Mouse (Mus musculus): Measurements from ENCODE around the gene Tor3a.

Tor3a gene

GRCm38 (mm10) chr1:156620292-156620909 is 53.8 kb downstream of the Tor3a start:
- POLR2A ChIA-PET = interaction anchor here in 2 of 4 experiments (0.6 to 2.8 kb wide), 8 partner anchors 11 to 1825 kb away, joined by 3 to 12 read pairs (median 4); no protein-coding TSS in a partner anchor
- CTCF ChIA-PET = interaction anchor here in 3 of 4 experiments (0.6 to 2.3 kb wide), 3 partner anchors 10 to 39 kb away, joined by 3 to 10 read pairs (median 3); no protein-coding TSS in a partner anchor

- CTCF ChIA-PET = interaction anchor here in 2 of 4 experiments (0.7 to 1.3 kb wide), 2 partner anchors 13 to 37 kb away, joined by 5 read pairs; no protein-coding TSS in a partner anchor
Observed at GRCm38 (mm10) chr1:156617811-156618210, 56.3 kb downstream of the Tor3a start.

GRCm38 (mm10) chr1:156616989-156617598 is 57.1 kb downstream of the Tor3a start:
- ChIA-PET POLR2A (interaction anchor here in 2 of 4 experiments (1.0 to 2.8 kb wide), 9 partner anchors 11 to 50 kb away, joined by 3 to 8 read pairs (median 4); no protein-coding TSS in a partner anchor), CTCF (interaction anchor here in 1 of 4 experiments (1.3 kb wide), 1 partner anchor 14 kb away, joined by 5 read pairs; no protein-coding TSS in a partner anchor)

More at GRCm38 (mm10) chr1:156617811-156618210, 56.3 kb downstream of the Tor3a start:
- POLR2A ChIA-PET = interaction anchor here in 2 of 4 experiments (1.0 to 2.8 kb wide), 8 partner anchors 11 to 49 kb away, joined by 3 to 8 read pairs (median 4); no protein-coding TSS in a partner anchor

GRCm38 (mm10) chr1:156615381-156616133 is 58.6 kb downstream of the Tor3a start:
- ChIA-PET CTCF (interaction anchor here in 2 of 4 experiments (0.6 to 1.8 kb wide), 5 partner anchors 11 to 61 kb away, joined by 3 to 16 read pairs (median 4); no protein-coding TSS in a partner anchor), POLR2A (interaction anchor here (0.6 to 2.8 kb wide), 11 partner anchors 10 to 142 kb away, joined by 3 to 8 read pairs (median 3); partner anchors contain the start of gene Abl2 (in 2 of the 4))

- CTCF ChIA-PET = interaction anchor here in 3 of 4 experiments (0.6 to 1.8 kb wide), 8 partner anchors 10 to 62 kb away, joined by 3 to 16 read pairs (median 4); no protein-coding TSS in a partner anchor
- POLR2A ChIA-PET = interaction anchor here in 3 of 4 experiments (0.9 to 2.5 kb wide), 9 partner anchors 10 to 62 kb away, joined by 3 to 5 read pairs (median 4); partner anchors contain the start of gene Abl2 (in 2 of the 3)
Observed at GRCm38 (mm10) chr1:156614710-156615109, 59.4 kb downstream of the Tor3a start.

GRCm38 (mm10) chr1:156613855-156614530 is 60.2 kb downstream of the Tor3a start:
- ChIA-PET POLR2A (interaction anchor here (0.7 to 2.5 kb wide), 15 partner anchors 9 to 62 kb away, joined by 3 to 10 read pairs (median 3); partner anchors contain the start of gene Abl2 (in 2 of the 4)), CTCF (interaction anchor here in 3 of 4 experiments (0.9 to 1.8 kb wide), 9 partner anchors 9 to 46 kb away, joined by 3 to 4 read pairs (median 3); no protein-coding TSS in a partner anchor)

GRCm38 (mm10) chr1:156610257-156610656 is 63.9 kb downstream of the Tor3a start:
- CTCF ChIA-PET = interaction anchor here in 1 of 4 experiments (0.9 kb wide), 1 partner anchor 78 kb away, joined by 4 read pairs; no protein-coding TSS in a partner anchor
- POLR2A ChIA-PET = interaction anchor here in 3 of 4 experiments (0.6 to 2.4 kb wide), 11 partner anchors 8 to 52 kb away, joined by 3 to 5 read pairs (median 4); partner anchors contain the start of gene Abl2 (in 2 of the 3)

- POLR2A ChIA-PET = interaction anchor here in 2 of 4 experiments (0.5 to 2.4 kb wide), 4 partner anchors 12 to 43 kb away, joined by 3 to 5 read pairs (median 4); no protein-coding TSS in a partner anchor
- CTCF ChIA-PET = no interaction called here
Observed at GRCm38 (mm10) chr1:156608496-156608895, 65.7 kb downstream of the Tor3a start.

- POLR2A ChIA-PET = interaction anchor here in 2 of 4 experiments (0.8 to 1.3 kb wide), 4 partner anchors 11 to 64 kb away, joined by 3 to 7 read pairs (median 4); no protein-coding TSS in a partner anchor
- CTCF ChIA-PET = interaction anchor here in 2 of 4 experiments (0.6 to 1.0 kb wide), 2 partner anchors 27 to 99 kb away, joined by 3 to 4 read pairs; no protein-coding TSS in a partner anchor
Observed at GRCm38 (mm10) chr1:156605940-156606339, 68.2 kb downstream of the Tor3a start.

GRCm38 (mm10) chr1:156605094-156605866 is 68.9 kb downstream of the Tor3a start:
- POLR2A ChIA-PET = interaction anchor here in 2 of 4 experiments (0.6 to 1.9 kb wide), 5 partner anchors 9 to 29 kb away, joined by 3 to 8 read pairs (median 3); no protein-coding TSS in a partner anchor
- CTCF ChIA-PET = interaction anchor here in 2 of 4 experiments (1.4 to 1.6 kb wide), 2 partner anchors 9 kb away, joined by 4 read pairs; no protein-coding TSS in a partner anchor

Measured in embryonic stem cell, embryonic (primary cell).